In genomic region chr11:117066738-117067137, GRCm38 (mm10) we compare ENCODE assay signal across 27 mouse cellular contexts. TPM values are rescaled to one million over a fixed set of nuclear protein-coding genes. Genes with fewer than 3 reads are reported as not detected.
DNase-seq lines count a peak whose midpoint lies in the region; ATAC-seq lines count a peak whose summit lies in the region.
"Had no signal": no experiment of that assay in that cellular context is flagged by ENCODE, and none has a peak within 500 bp of the region (broad histone marks: within the 10 kb centered on the region; RNA-seq: fewer than 3 reads in every experiment).

No protein-coding gene starts in this region.

- H3K27me3 ChIP-seq in forebrain, embryonic 16.5 days (replicated peaks; ENCODE audit: control insufficient read depth, insufficient read depth, low read length): peaks cover 3% of the 10 kb centered on the region; the same call in 1 of the 2 replicates
- H3K27me3 ChIP-seq in forebrain, embryonic 10.5 days (ENCODE audit: poor library complexity, severe bottlenecking): peaks cover 12% of the 10 kb centered on the region

- no peak overlapping the region for H3K9ac ChIP-seq in forebrain, embryonic 16.5 days (replicated peaks; ENCODE audit: low read depth, low read length)
- H3K9ac ChIP-seq: embryonic facial prominence, embryonic 13.5 days; hindbrain, embryonic 12.5 days had no signal

- no peaks in the 10 kb centered on the region for H3K36me3 ChIP-seq in forebrain, embryonic 16.5 days (ENCODE audit: control insufficient read depth, insufficient read depth)
- H3K36me3 ChIP-seq in forebrain, embryonic 10.5 days (replicated peaks): no peaks in the 10 kb centered on the region
- H3K36me3 ChIP-seq: embryonic facial prominence, embryonic 13.5 days; G1E; heart, embryonic 10.5 days; hindbrain, embryonic 12.5 days had no signal

- DNase-seq in forebrain, embryonic 10.5 days (ENCODE audit: extremely low spot score, low spot score): no peak
- DNase-seq in 3T3-L1 (ENCODE audit: low read depth, low spot score): peak; percentile 37
- peak; percentile 34 for DNase-seq in R1 (ENCODE audit: low read depth, low spot score)
- DNase-seq in urinary bladder, postnatal 25 days (ENCODE audit: low spot score): no peak
- DNase-seq in right cerebral cortex, postnatal 36 days (ENCODE audit: low spot score in 2 of 2): no peak
- no peak for DNase-seq in thymus, postnatal 0 days (ENCODE audit: low spot score)
- DNase-seq: adrenal gland, postnatal 10 days; B cell, adult 2 months; cerebellum, adult 11 months; cerebellum, adult 8-10 months; cerebellum, postnatal 25 days; gastrocnemius, adult 2 months; gastrocnemius, postnatal 25 days; heart, adult 11 months; heart, postnatal 10 days; heart, postnatal 4 days had no signal

- peaks cover 14% of the 10 kb centered on the region for H3K4me1 ChIP-seq in forebrain, embryonic 16.5 days (replicated peaks; ENCODE audit: control insufficient read depth, insufficient read depth, low read length)
- peaks cover 19% of the 10 kb centered on the region for H3K4me1 ChIP-seq in forebrain, embryonic 10.5 days
- H3K4me1 ChIP-seq: embryonic facial prominence, embryonic 13.5 days had no signal

- no peak overlapping the region for H3K4me3 ChIP-seq in forebrain, embryonic 16.5 days (replicated peaks; ENCODE audit: low read length)
- no peak overlapping the region for H3K4me3 ChIP-seq in forebrain, embryonic 10.5 days
- H3K4me3 ChIP-seq: embryonic facial prominence, embryonic 13.5 days; gastrocnemius, adult 2 months; heart, embryonic 10.5 days; hindbrain, embryonic 12.5 days had no signal

- no peaks in the 10 kb centered on the region for H3K9me3 ChIP-seq in forebrain, embryonic 16.5 days (ENCODE audit: control insufficient read depth, low read length)
- no peaks in the 10 kb centered on the region for H3K9me3 ChIP-seq in forebrain, embryonic 10.5 days
- H3K9me3 ChIP-seq: embryonic facial prominence, embryonic 13.5 days; heart, embryonic 10.5 days; hindbrain, embryonic 12.5 days had no signal

- H3K4me2 ChIP-seq in forebrain, embryonic 16.5 days (ENCODE audit: low read length): no peak overlapping the region
- H3K4me2 ChIP-seq: embryonic facial prominence, embryonic 13.5 days; hindbrain, embryonic 12.5 days had no signal

- H3K27ac ChIP-seq in forebrain, embryonic 16.5 days (ENCODE audit: low read length): peak overlapping the region; percentile 11
- H3K27ac ChIP-seq in forebrain, embryonic 10.5 days: no peak overlapping the region
- H3K27ac ChIP-seq: embryonic facial prominence, embryonic 13.5 days; gastrocnemius, adult 2 months; heart, embryonic 10.5 days; hindbrain, embryonic 12.5 days had no signal

- no peak for ATAC-seq in forebrain, embryonic 16.5 days
- ATAC-seq in granulocyte monocyte progenitor cell, adult 5-6 weeks (replicated peaks; ENCODE audit: poor library complexity, severe bottlenecking): peak; percentile 40
- ATAC-seq: CD4-positive, CD25-positive, alpha-beta regulatory T cell, adult 4 months; hindbrain, embryonic 16.5 days; inflammation-experienced regulatory T-cells, adult 6 months; intestine, postnatal 0 days; Patski had no signal

- WGBS in forebrain, embryonic 16.5 days: 73% methylated on average over 5 of the region's 5 CpGs
- WGBS in forebrain, embryonic 10.5 days: 83% methylated on average over 5 of the region's 5 CpGs

RNA-seq across cellular contexts. Expression of gene Sec14l1, which starts 48.2 kb away (rescaled TPM):
- 76.9 and 83.7 TPM in 2 replicates for polyA plus RNA-seq in forebrain, embryonic 16.5 days (2015; fragmentation: Nextera tagmentation; extraction: Ambion mirVana)
- polyA plus RNA-seq in forebrain, embryonic 10.5 days (2016; fragmentation: Nextera tagmentation; extraction: Ambion mirVana): 44.3 and 46.7 TPM in 2 replicates
- 10.8 and 13.3 TPM in 2 replicates for total RNA-seq in granulocyte monocyte progenitor cell, adult 5-6 weeks (2014; fragmentation: Nextera tagmentation)
- total RNA-seq in granulocyte monocyte progenitor cell, adult 5-6 weeks (2017): 9.8 and 12.8 TPM in 2 replicates
- 35.9 and 37.7 TPM in 2 replicates for polyA plus RNA-seq in thymus, postnatal 0 days (2015; fragmentation: Nextera tagmentation; extraction: Ambion mirVana)

Comparison
In these comparisons a context has a peak if more than half of its experiments do, and no peak if none do; other contexts are left out.
1. DNase-seq: peak in 3T3-L1 (single experiment) and R1 (single experiment); none in forebrain, embryonic 10.5 days (single experiment), urinary bladder, postnatal 25 days (single experiment), right cerebral cortex, postnatal 36 days (0 of 2) and thymus, postnatal 0 days (single experiment).